Mouse (Mus musculus) MEL (cell line): Measurements from ENCODE around the gene Nrbp1. TPM values are rescaled to one million over a fixed set of nuclear protein-coding genes. Genes with fewer than 3 reads are reported as not detected.

ENCODE experiments used
- DNase-seq: peaks from one replicate; pipeline ENCODE4 v3.0.0; 2011; ENCODE audit warnings: low read depth, low spot score
- H3K27ac ChIP-seq: 2 replicates; pipeline ENCODE4 v1.5.1; 2012; ENCODE audit warnings: low read depth, mild to moderate bottlenecking, control low read depth, low read length, moderate library complexity; ENCODE audit not compliant: control insufficient read depth
- H3K27me3 ChIP-seq, 2 experiments: fragments of 150-350 bp in 1 of 2; sonication (generic) in 1 of 2; 2 replicates each; pipeline ENCODE4 v1.6.1; 2012; ENCODE audit warnings: low read length in 2 of 2, mild to moderate bottlenecking in 2 of 2, improper control_type of control experiment in 1 of 2, moderate library complexity in 1 of 2; ENCODE audit not compliant: insufficient read depth in 2 of 2, control insufficient read depth in 1 of 2
- H3K36me3 ChIP-seq, 2 experiments: 2 replicates each; pipeline ENCODE4 v1.6.1; 2012 to 2014; ENCODE audit warnings: low read length in 2 of 2, improper control_type of control experiment in 1 of 2, inconsistent platforms in 1 of 2, mild to moderate bottlenecking in 1 of 2; ENCODE audit not compliant: insufficient read depth in 2 of 2, control insufficient read depth in 1 of 2
- H3K4me1 ChIP-seq, 2 experiments: fragments of 150-350 bp in 1 of 2; sonication (generic) in 1 of 2; 2 replicates each; pipeline ENCODE4 v1.6.1; 2012; ENCODE audit warnings: low read length in 2 of 2, improper control_type of control experiment in 1 of 2, mild to moderate bottlenecking in 1 of 2; ENCODE audit not compliant: insufficient read depth in 2 of 2, control insufficient read depth in 1 of 2
- H3K4me3 ChIP-seq, 2 experiments: fragments of 150-350 bp in 1 of 2; sonication (generic) in 1 of 2; 2 replicates each; pipeline ENCODE4 v1.5.1; 2012; ENCODE audit warnings: low read depth in 2 of 2, low read length in 2 of 2, mild to moderate bottlenecking in 2 of 2, moderate library complexity in 2 of 2, control low read depth in 1 of 2, improper control_type of control experiment in 1 of 2; ENCODE audit not compliant: control insufficient read depth in 1 of 2, insufficient read depth in 1 of 2
- H3K79me2 ChIP-seq: 2 replicates; pipeline ENCODE4 v1.6.1; 2012; ENCODE audit warnings: mild to moderate bottlenecking, low read length, moderate library complexity; ENCODE audit not compliant: control insufficient read depth, poor library complexity, insufficient read depth
- H3K9ac ChIP-seq: 2 replicates; pipeline ENCODE4 v1.6.1; 2012; ENCODE audit warnings: low read depth, mild to moderate bottlenecking, control low read depth, low read length, moderate library complexity; ENCODE audit not compliant: control insufficient read depth, poor library complexity, severe bottlenecking
- H3K9me3 ChIP-seq: fragments of 150-350 bp; sonication (generic); replicated peaks from 2 replicates; pipeline ENCODE4 v1.6.1; 2012; ENCODE audit warnings: mild to moderate bottlenecking, low read length, improper control_type of control experiment, moderate library complexity; ENCODE audit not compliant: insufficient read depth
- BHLHE40 ChIP-seq: IDR thresholded peaks from 2 replicates; pipeline ENCODE4 v1.6.1; 2012; ENCODE audit warnings: low read depth, mild to moderate bottlenecking, inconsistent platforms, low read length, improper control_type of control experiment, borderline replicate concordance
- CHD1 ChIP-seq: IDR thresholded peaks from 2 replicates; pipeline ENCODE4 v1.6.1; 2012; ENCODE audit warnings: low read depth, mild to moderate bottlenecking, inconsistent platforms, low read length, improper control_type of control experiment
- CTCF ChIP-seq, 3 experiments: IDR thresholded peaks in 2 of 3; conservative IDR thresholded peaks in 1 of 3; 2 replicates each; pipeline ENCODE4 v1.5.1; 2011 to 2012; ENCODE audit warnings: low read length in 3 of 3, low read depth in 2 of 3, mild to moderate bottlenecking in 2 of 3, improper control_type of control experiment in 1 of 3, inconsistent platforms in 1 of 3, mixed read lengths in 1 of 3, moderate library complexity in 1 of 3; ENCODE audit not compliant: control insufficient read depth in 1 of 3, insufficient read depth in 1 of 3, poor library complexity in 1 of 3, severe bottlenecking in 1 of 3
- E2F4 ChIP-seq: IDR thresholded peaks from 2 replicates; pipeline ENCODE4 v1.6.1; 2011; ENCODE audit warnings: low read depth, low read length, improper control_type of control experiment, borderline replicate concordance
- EP300 ChIP-seq, 2 experiments: IDR thresholded peaks; 2 replicates each; pipeline ENCODE4 v1.6.1; 2011; ENCODE audit warnings: improper control_type of control experiment in 2 of 2, low read length in 2 of 2, low read depth in 1 of 2, mild to moderate bottlenecking in 1 of 2
- GABPA ChIP-seq: IDR thresholded peaks from 2 replicates; pipeline ENCODE4 v1.6.1; 2012; ENCODE audit warnings: low read depth, mild to moderate bottlenecking, inconsistent platforms, low read length, improper control_type of control experiment, moderate library complexity
- GATA1 ChIP-seq: IDR thresholded peaks from 2 replicates; pipeline ENCODE4 v1.6.1; 2011; ENCODE audit warnings: low read depth, low read length, improper control_type of control experiment
- HCFC1 ChIP-seq: IDR thresholded peaks from 2 replicates; pipeline ENCODE4 v1.6.1; 2012; ENCODE audit warnings: low read depth, mild to moderate bottlenecking, inconsistent platforms, low read length, improper control_type of control experiment, moderate library complexity
- JUND ChIP-seq: IDR thresholded peaks from 2 replicates; pipeline ENCODE4 v1.6.1; 2011; ENCODE audit warnings: low read depth, mild to moderate bottlenecking, improper control_type of control experiment, low read length
- KAT2A ChIP-seq: conservative IDR thresholded peaks from 2 replicates; pipeline ENCODE4 v1.6.1; 2012; ENCODE audit warnings: low read depth, low read length, improper control_type of control experiment, inconsistent platforms
- MAX ChIP-seq: IDR thresholded peaks from 2 replicates; pipeline ENCODE4 v1.6.1; 2011; ENCODE audit warnings: low read length, improper control_type of control experiment
- MAZ ChIP-seq: IDR thresholded peaks from 2 replicates; pipeline ENCODE4 v1.6.1; 2012; ENCODE audit warnings: low read depth, mild to moderate bottlenecking, inconsistent platforms, low read length, improper control_type of control experiment
- MXI1 ChIP-seq: IDR thresholded peaks from 2 replicates; pipeline ENCODE4 v1.6.1; 2011; ENCODE audit warnings: mild to moderate bottlenecking, low read depth, low read length, improper control_type of control experiment
- MYC ChIP-seq: IDR thresholded peaks from 2 replicates; pipeline ENCODE4 v1.6.1; 2011; ENCODE audit warnings: low read depth, mild to moderate bottlenecking, low read length, improper control_type of control experiment, moderate library complexity
- POLR2AphosphoS2 ChIP-seq: IDR thresholded peaks from 2 replicates; pipeline ENCODE4 v1.6.1; 2011; ENCODE audit warnings: low read length, improper control_type of control experiment
- RAD21 ChIP-seq: IDR thresholded peaks from 2 replicates; pipeline ENCODE4 v1.6.1; 2011; ENCODE audit warnings: mild to moderate bottlenecking, low read depth, low read length, improper control_type of control experiment
- SIN3A ChIP-seq: IDR thresholded peaks from 2 replicates; pipeline ENCODE4 v1.6.1; 2012; ENCODE audit warnings: low read length, improper control_type of control experiment, inconsistent platforms
- SMC3 ChIP-seq: IDR thresholded peaks from 2 replicates; pipeline ENCODE4 v1.6.1; 2011; ENCODE audit warnings: low read depth, low read length, improper control_type of control experiment
- TAL1 ChIP-seq: IDR thresholded peaks from 2 replicates; pipeline ENCODE4 v1.6.1; 2012; ENCODE audit warnings: mild to moderate bottlenecking, inconsistent platforms, low read length, moderate library complexity, mixed read lengths
- USF1 ChIP-seq: IDR thresholded peaks from 2 replicates; pipeline ENCODE4 v1.6.1; 2014; ENCODE audit warnings: low read depth, mild to moderate bottlenecking, inconsistent platforms, low read length, improper control_type of control experiment, moderate library complexity
- ZC3H11A ChIP-seq: IDR thresholded peaks from 2 replicates; pipeline ENCODE4 v1.6.1; 2012; ENCODE audit warnings: low read depth, mild to moderate bottlenecking, inconsistent platforms, low read length, improper control_type of control experiment
- ZKSCAN1 ChIP-seq: IDR thresholded peaks from 2 replicates; pipeline ENCODE4 v1.6.1; 2012; ENCODE audit warnings: low read depth, mild to moderate bottlenecking, inconsistent platforms, low read length, improper control_type of control experiment, moderate library complexity
- ZNF384 ChIP-seq: IDR thresholded peaks from 2 replicates; pipeline ENCODE4 v1.6.1; 2012; ENCODE audit warnings: low read depth, mild to moderate bottlenecking, inconsistent platforms, low read length, improper control_type of control experiment
- polyA plus RNA-seq, 2 experiments: library from polyadenylated mRNA; stranded (reverse) in 1 of 2; unstranded in 1 of 2; fragments of >175 nt in 1 of 2; fragments of >200 nt in 1 of 2; gene quantifications; 2 replicates each; pipeline versions ENCODE4 v1.2.1 to v1.2.4; 2012; ENCODE audit warnings: low replicate concordance in 2 of 2, low read depth in 1 of 2; ENCODE audit not compliant: insufficient read length in 2 of 2, insufficient read depth in 1 of 2, missing spikeins in 1 of 2
- total RNA-seq: library from RNA; depleted of rRNA; stranded (reverse); fragments of 300-350 nt; gene quantifications from 2 replicates; pipeline ENCODE4 v1.2.3, GENCODE M21; 2012

The Nrbp1 gene
- total and polyA plus RNA-seq, 3 experiments, result 42.0 to 55.2 TPM; not detected in 1

DNA sequence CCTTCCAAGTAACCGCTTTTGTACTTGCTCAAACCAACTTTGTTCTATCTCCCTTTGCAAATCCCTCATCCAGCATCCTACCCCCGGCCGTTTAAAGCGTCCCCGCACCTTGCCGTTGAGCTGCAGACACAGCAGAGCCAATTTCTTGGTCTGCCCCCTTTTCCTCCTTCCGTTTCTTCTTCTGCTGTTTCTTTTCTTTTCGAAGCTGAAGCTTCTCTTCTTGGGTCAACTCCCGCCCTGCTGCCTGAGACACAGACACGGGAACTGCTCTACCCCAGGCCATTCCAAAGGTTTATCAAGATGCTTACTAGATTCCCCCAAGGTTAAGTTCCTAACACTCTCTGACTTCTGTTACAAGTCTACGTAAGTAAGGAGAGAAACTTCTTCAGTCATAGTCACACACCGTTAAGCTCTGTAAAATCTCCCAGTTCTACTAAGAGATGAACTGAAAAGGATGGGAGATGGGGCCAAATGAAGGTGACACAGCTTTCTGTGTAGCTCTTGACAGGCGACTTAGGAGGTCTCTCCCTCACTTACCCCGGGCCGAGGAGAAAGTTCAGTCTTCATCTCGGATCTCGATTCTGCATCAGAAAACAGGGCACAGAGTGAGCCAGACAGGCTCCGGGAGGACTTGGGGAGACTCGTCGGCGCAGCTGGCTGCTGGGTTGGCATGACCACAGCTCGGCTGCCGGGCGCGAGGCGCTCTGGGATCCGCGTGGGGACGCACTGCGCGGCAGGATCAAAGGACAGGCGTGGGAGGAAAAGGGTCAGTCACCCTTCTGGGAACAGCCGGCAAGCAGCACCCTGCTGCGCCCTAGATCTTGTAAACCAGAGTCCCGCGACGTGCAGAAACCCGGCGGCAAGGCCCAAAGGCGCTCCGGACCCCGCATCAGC lies 48.4 kb upstream of the Nrbp1 start:
- Histone ChIP-seq H3K79me2 (peaks cover 24% of the 10 kb centered on the region), H3K9ac (peak overlapping the region; percentile 83), H3K9me3 (no peaks in the 10 kb centered on the region), H3K4me3 (peak overlapping the region; percentile 65 to 82), H3K27ac (peak overlapping the region; percentile 57), H3K27me3 (no peaks in the 10 kb centered on the region), H3K36me3 (peaks cover 6 to 16% of the 10 kb centered on the region in 2 experiments), H3K4me1 (peaks cover 0 to 9% of the 10 kb centered on the region in 2 experiments; a peak in 1 of 4 replicates)
- no peak for DNase-seq
- TF ChIP-seq GATA1 (no peak), MYC (no peak), HCFC1 (no peak), E2F4 (no peak), CTCF (IDR thresholded peaks at IDR 0.05 in 2 of 3, conservative IDR thresholded peaks at IDR 0.05 in 1 of 3; ENCODE audit: control insufficient read depth in 1 of 3, insufficient read depth in 1 of 3, low read depth in 2 of 3, low read length in 3 of 3, poor library complexity in 1 of 3, severe bottlenecking in 1 of 3) (0 out of 6 replicates have a peak, but pooled peaks of 1 of the 3 experiments have one; percentile 19), ZKSCAN1 (no peak), MAX (no peak), ZC3H11A (no peak), ZNF384 (no peak), RAD21 (no peak), BHLHE40 (no peak), SMC3 (no peak), POLR2AphosphoS2 (no peak), TAL1 (no peak), MXI1 (no peak), KAT2A (no peak), SIN3A (no peak), GABPA (no peak), CHD1 (peak; percentile 90; the same call in 1 of the 2 replicates), EP300 (IDR thresholded peaks at IDR 0.05; ENCODE audit: low read depth in 1 of 2, low read length in 2 of 2) (no peak), USF1 (no peak), JUND (no peak), MAZ (0 out of 2 replicates have a peak, but pooled peaks have one; percentile 18)
